Mouse (Mus musculus) myocyte (in vitro differentiated cells): ENCODE data around the gene Slc22a17. TPM values are rescaled to one million over a fixed set of nuclear protein-coding genes. Genes with fewer than 3 reads are reported as not detected.

Experiments
- H3K27me3 ChIP-seq: one replicate; pipeline ENCODE4 v1.6.1; 2011; ENCODE audit not compliant: control insufficient read depth, insufficient read depth, insufficient read length
- H3K36me3 ChIP-seq: one replicate; pipeline ENCODE4 v1.6.1; 2011; ENCODE audit not compliant: control insufficient read depth, insufficient read depth
- H3K4me2 ChIP-seq: one replicate; pipeline ENCODE4 v1.6.1; 2011; ENCODE audit warnings: low read depth, control low read depth
- H3K4me3 ChIP-seq: one replicate; pipeline ENCODE4 v1.5.1; 2011; ENCODE audit warnings: mild to moderate bottlenecking, control low read depth, moderate library complexity
- H3K79me2 ChIP-seq: one replicate; pipeline ENCODE4 v1.6.1; 2011; ENCODE audit not compliant: control insufficient read depth, insufficient read depth
- H3ac ChIP-seq: one replicate; pipeline ENCODE4 v1.6.1; 2011; ENCODE audit not compliant: control insufficient read depth, insufficient read length
- CEBPB ChIP-seq: IDR thresholded peaks from 2 replicates; pipeline ENCODE4 v1.6.1; 2011; ENCODE audit warnings: mild to moderate bottlenecking, moderate library complexity; ENCODE audit not compliant: poor library complexity, insufficient read depth, severe bottlenecking
- E2F4 ChIP-seq: IDR thresholded peaks from one replicate; pipeline ENCODE4 v1.6.1; 2011; ENCODE audit warnings: mild to moderate bottlenecking, control low read depth, moderate library complexity; ENCODE audit not compliant: insufficient read depth
- MAX ChIP-seq: IDR thresholded peaks from one replicate; pipeline ENCODE4 v1.6.1; 2011; ENCODE audit warnings: low read depth, mild to moderate bottlenecking, control low read depth
- MYOD1 ChIP-seq, 3 experiments: IDR thresholded peaks; one replicate each; pipeline ENCODE4 v1.6.1; 2011; ENCODE audit warnings: control low read depth in 2 of 3, low read depth in 2 of 3, mild to moderate bottlenecking in 2 of 3, moderate library complexity in 1 of 3; ENCODE audit not compliant: insufficient read length in 2 of 3, control insufficient read depth in 1 of 3
- MYOG ChIP-seq, 3 experiments: IDR thresholded peaks; one replicate each; pipeline ENCODE4 v1.6.1; 2011; ENCODE audit warnings: control low read depth in 2 of 3, low read depth in 2 of 3, mild to moderate bottlenecking in 2 of 3; ENCODE audit not compliant: insufficient read length in 2 of 3, control insufficient read depth in 1 of 3, insufficient read depth in 1 of 3
- POLR2A ChIP-seq: IDR thresholded peaks from one replicate; pipeline ENCODE4 v1.6.1; 2011; ENCODE audit warnings: low read depth, mild to moderate bottlenecking, control low read depth, moderate library complexity; ENCODE audit not compliant: insufficient read length
- POLR2AphosphoS2 ChIP-seq: IDR thresholded peaks from one replicate; pipeline ENCODE4 v1.6.1; 2011; ENCODE audit warnings: low read depth, control low read depth; ENCODE audit not compliant: insufficient read length
- SRF ChIP-seq: IDR thresholded peaks from one replicate; pipeline ENCODE4 v1.6.1; 2011; ENCODE audit warnings: low read depth; ENCODE audit not compliant: control insufficient read depth, insufficient read length
- USF1 ChIP-seq: IDR thresholded peaks from one replicate; pipeline ENCODE4 v1.6.1; 2011; ENCODE audit warnings: low read depth, mild to moderate bottlenecking, control low read depth, moderate library complexity
- polyA plus RNA-seq: library from polyadenylated mRNA; unstranded; fragments of >200 nt; fragmentation: generic; extraction: Trizol; gene quantifications from one replicate; pipeline ENCODE4 v1.2.1, GENCODE M21; 2012; ENCODE audit warnings: missing spikeins

Gene Slc22a17
- polyA plus RNA-seq, 1 experiment: 0.92 TPM

- Histone ChIP-seq H3K36me3 (no peaks in the 10 kb centered on the region), H3ac (no peak overlapping the region), H3K79me2 (no peaks in the 10 kb centered on the region), H3K4me3 (no peak overlapping the region), H3K4me2 (no peak overlapping the region), H3K27me3 (no peaks in the 10 kb centered on the region)
- no peak for TF ChIP-seq SRF
- no peak for TF ChIP-seq MYOG (IDR thresholded peaks at IDR 0.05; ENCODE audit: control insufficient read depth in 1 of 3, insufficient read depth in 1 of 3, insufficient read length in 2 of 3, low read depth in 2 of 3)
- TF ChIP-seq POLR2A: no peak
- TF ChIP-seq MYOD1 (IDR thresholded peaks at IDR 0.05; ENCODE audit: control insufficient read depth in 1 of 3, insufficient read length in 2 of 3, low read depth in 2 of 3): peak in 2 of 3 experiments; percentile 18 to 65
Observed at GRCm38 (mm10) chr14:54857891-54858290, 55.0 kb downstream of the Slc22a17 start.

- no peak overlapping the region for H3K4me2 ChIP-seq
- no peak overlapping the region for H3ac ChIP-seq
- H3K27me3 ChIP-seq: no peaks in the 10 kb centered on the region
- H3K36me3 ChIP-seq: no peaks in the 10 kb centered on the region
- no peaks in the 10 kb centered on the region for H3K79me2 ChIP-seq
- no peak for TF ChIP-seq MAX
- TF ChIP-seq MYOD1 (IDR thresholded peaks at IDR 0.05; ENCODE audit: control insufficient read depth in 1 of 3, insufficient read length in 2 of 3, low read depth in 2 of 3): no peak
- TF ChIP-seq E2F4: no peak
- no peak for TF ChIP-seq POLR2A
- no peak for TF ChIP-seq POLR2AphosphoS2
- no peak for TF ChIP-seq USF1
- TF ChIP-seq CEBPB: no peak
- TF ChIP-seq SRF: no peak
- no peak overlapping the region for H3K4me3 ChIP-seq
Observed at GRCm38 (mm10) chr14:54856703-54857102, 56.2 kb downstream of the Slc22a17 start.

Other genes starting within 250 kb of the Slc22a17 start
- gene 1700123O20Rik, start 226.9 kb downstream of the Slc22a17 start, polyA plus RNA-seq: 36.3 TPM
- 77.3 TPM for gene Acin1, start 226.2 kb downstream of the Slc22a17 start, polyA plus RNA-seq
- gene Gm29776, start 214.3 kb downstream of the Slc22a17 start, polyA plus RNA-seq: 0.04 TPM
- gene Cebpe, start 201.0 kb downstream of the Slc22a17 start, polyA plus RNA-seq: not detected
- gene Slc7a8, start 131.2 kb downstream of the Slc22a17 start, polyA plus RNA-seq: not detected
- not detected for gene Rnf212b, start 99.0 kb downstream of the Slc22a17 start, polyA plus RNA-seq
- 2.5 TPM for gene Homez, start 42.2 kb downstream of the Slc22a17 start, polyA plus RNA-seq
- 0.71 TPM for gene Ppp1r3e, start 35.6 kb downstream of the Slc22a17 start, polyA plus RNA-seq
- 20.5 TPM for gene Bcl2l2, start 29.8 kb downstream of the Slc22a17 start, polyA plus RNA-seq
- gene Gm20521, start 29.7 kb downstream of the Slc22a17 start, polyA plus RNA-seq: 0.47 TPM
- 70.6 TPM for gene Pabpn1, start 20.6 kb downstream of the Slc22a17 start, polyA plus RNA-seq
- 0.95 TPM for gene Efs, start 13.0 kb upstream of the Slc22a17 start, polyA plus RNA-seq
- gene Il25, start 19.6 kb upstream of the Slc22a17 start, polyA plus RNA-seq: 0.05 TPM
- not detected for gene Cmtm5, start 23.1 kb upstream of the Slc22a17 start, polyA plus RNA-seq
- gene Myh6, start 53.8 kb upstream of the Slc22a17 start, polyA plus RNA-seq: 15.0 TPM
- not detected for gene Gm17428, start 63.8 kb upstream of the Slc22a17 start, polyA plus RNA-seq
- 56.5 TPM for gene Myh7, start 81.5 kb upstream of the Slc22a17 start, polyA plus RNA-seq
- gene Ngdn, start 102.3 kb upstream of the Slc22a17 start, polyA plus RNA-seq: 39.4 TPM
- gene Zfhx2, start 179.2 kb upstream of the Slc22a17 start, polyA plus RNA-seq: 0.98 TPM
- gene Thtpa, start 181.7 kb upstream of the Slc22a17 start, polyA plus RNA-seq: 10.8 TPM
- gene Ap1g2, start 193.5 kb upstream of the Slc22a17 start, polyA plus RNA-seq: 6.5 TPM
- gene Jph4, start 203.8 kb upstream of the Slc22a17 start, polyA plus RNA-seq: not detected